Mouse (Mus musculus): Measurements from ENCODE around the gene Gpam. TPM values are rescaled to one million over a fixed set of nuclear protein-coding genes. Genes with fewer than 3 reads are reported as not detected.

Gpam gene
- total RNA-seq, 2 experiments from 2014 or later, result 192 to 213 TPM

GRCm38 (mm10) chr19:55143391-55144300, 16.6 kb upstream of the Gpam start:
- no peak for DNase-seq (ENCODE audit: low spot score in 2 of 2)

GRCm38 (mm10) chr19:55139301-55139700, 12.3 kb upstream of the Gpam start:
- peak in 1 of 2 experiments; percentile 19 for DNase-seq (ENCODE audit: low spot score in 2 of 2)

GRCm38 (mm10) chr19:55138506-55138905, 11.5 kb upstream of the Gpam start:
- peak in 1 of 2 experiments; percentile 27 for DNase-seq (ENCODE audit: low spot score in 2 of 2)

GRCm38 (mm10) chr19:55137884-55138283, 10.8 kb upstream of the Gpam start:
- no peak for DNase-seq (ENCODE audit: low spot score in 2 of 2)

GRCm38 (mm10) chr19:55136693-55137427, 9.8 kb upstream of the Gpam start:
- DNase-seq (ENCODE audit: low spot score in 2 of 2), result no peak

GRCm38 (mm10) chr19:55135918-55136317, 8.9 kb upstream of the Gpam start:
- no peak for DNase-seq (ENCODE audit: low spot score in 2 of 2)

GRCm38 (mm10) chr19:55134521-55134920, 7.5 kb upstream of the Gpam start:
- DNase-seq (ENCODE audit: low spot score in 2 of 2), result no peak

- no peak for DNase-seq (ENCODE audit: low spot score in 2 of 2)
These were observed 5.4 kb upstream of the Gpam start for GRCm38 (mm10) chr19:55132476-55132875.

- no peak for DNase-seq (ENCODE audit: low spot score in 2 of 2)
These were observed 4.7 kb upstream of the Gpam start for GRCm38 (mm10) chr19:55131747-55132146.

- DNase-seq (ENCODE audit: low spot score in 2 of 2), result no peak
These were observed 1.4 kb upstream of the Gpam start for GRCm38 (mm10) chr19:55128469-55128868.

- no peak for DNase-seq (ENCODE audit: low spot score in 2 of 2)
These were observed 1.6 kb downstream of the Gpam start for GRCm38 (mm10) chr19:55125456-55125855.

GRCm38 (mm10) chr19:55123001-55123536, 4.0 kb downstream of the Gpam start:
- no peak for DNase-seq (ENCODE audit: low spot score in 2 of 2)

- no peak for DNase-seq (ENCODE audit: low spot score in 2 of 2)
These were observed 4.6 kb downstream of the Gpam start for GRCm38 (mm10) chr19:55122351-55122980.

GRCm38 (mm10) chr19:55121836-55122235, 5.2 kb downstream of the Gpam start:
- DNase-seq (ENCODE audit: low spot score in 2 of 2), result no peak

GRCm38 (mm10) chr19:55120518-55121244, 6.4 kb downstream of the Gpam start:
- DNase-seq (ENCODE audit: low spot score in 2 of 2), result no peak

- DNase-seq (ENCODE audit: low spot score in 2 of 2), result no peak
These were observed 7.5 kb downstream of the Gpam start for GRCm38 (mm10) chr19:55119541-55119940.

GRCm38 (mm10) chr19:55117991-55118390, 9.0 kb downstream of the Gpam start:
- DNase-seq (ENCODE audit: low spot score in 2 of 2), result no peak

GRCm38 (mm10) chr19:55117059-55117815, 9.8 kb downstream of the Gpam start:
- no peak for DNase-seq (ENCODE audit: low spot score in 2 of 2)

GRCm38 (mm10) chr19:55115532-55115931, 11.5 kb downstream of the Gpam start:
- DNase-seq (ENCODE audit: low spot score in 2 of 2), result no peak

GRCm38 (mm10) chr19:55114825-55115395, 12.1 kb downstream of the Gpam start:
- DNase-seq (ENCODE audit: low spot score in 2 of 2), result no peak

Data from adrenal gland, postnatal 4 days (tissue).